Mouse (Mus musculus) small intestine, adult 2 months (tissue): ENCODE measurements around the gene Gm572. TPM values are rescaled to one million over a fixed set of nuclear protein-coding genes. Genes with fewer than 3 reads are reported as not detected.

Source experiments
- H3K27ac ChIP-seq: fragments of 200-500 bp; 2 replicates; pipeline ENCODE4 v1.5.1; 2012; ENCODE audit warnings: low read depth, low read length, control low read depth, inconsistent platforms; ENCODE audit not compliant: insufficient read depth
- H3K27me3 ChIP-seq: fragments of 200-500 bp; 2 replicates; pipeline ENCODE4 v1.6.1; 2012; ENCODE audit warnings: mild to moderate bottlenecking, moderate library complexity, low read length, inconsistent platforms; ENCODE audit not compliant: control insufficient read depth, insufficient read depth
- H3K36me3 ChIP-seq: fragments of 200-500 bp; 2 replicates; pipeline ENCODE4 v1.6.1; 2012; ENCODE audit warnings: mild to moderate bottlenecking, low read length, control low read depth, inconsistent platforms; ENCODE audit not compliant: control insufficient read depth, insufficient read depth
- H3K4me1 ChIP-seq: fragments of 200-500 bp; 2 replicates; pipeline ENCODE4 v1.6.1; 2012; ENCODE audit warnings: low read length, inconsistent platforms, mixed read lengths; ENCODE audit not compliant: control insufficient read depth, insufficient read depth, insufficient read length
- H3K4me3 ChIP-seq: fragments of 200-500 bp; 2 replicates; pipeline ENCODE4 v1.5.1; 2012; ENCODE audit warnings: low read depth, mild to moderate bottlenecking, control low read depth, inconsistent platforms, low read length, moderate library complexity
- CTCF ChIP-seq: fragments of 200-500 bp; IDR thresholded peaks from 2 replicates; pipeline ENCODE4 v1.5.1; 2012; ENCODE audit warnings: low read depth, mild to moderate bottlenecking, control low read depth, inconsistent platforms, low read length, moderate library complexity, mixed read lengths; ENCODE audit not compliant: insufficient replicate concordance, insufficient read length; ENCODE audit errors: extremely low read depth
- POLR2A ChIP-seq: fragments of 200-500 bp; IDR thresholded peaks from 2 replicates; pipeline ENCODE4 v1.6.1; 2012; ENCODE audit warnings: low read depth, mild to moderate bottlenecking, control low read depth, inconsistent platforms, low read length, moderate library complexity
- WGBS: fragments of 180-500 bp; shearing (Covaris S2); methylation state at CpG from one replicate; pipeline ENCODE4 v1.1.7; 2018; 5-methylcytosine and 5-hydroxymethylcytosine counted together
- polyA plus RNA-seq: library from polyadenylated mRNA; depleted of rRNA; stranded (reverse); fragments of >200 nt; gene quantifications from 2 replicates; pipeline ENCODE4 v1.2.3, GENCODE M21; 2012

Gene Gm572
- polyA plus RNA-seq, 1 experiment, result 0.08 TPM

DNA sequence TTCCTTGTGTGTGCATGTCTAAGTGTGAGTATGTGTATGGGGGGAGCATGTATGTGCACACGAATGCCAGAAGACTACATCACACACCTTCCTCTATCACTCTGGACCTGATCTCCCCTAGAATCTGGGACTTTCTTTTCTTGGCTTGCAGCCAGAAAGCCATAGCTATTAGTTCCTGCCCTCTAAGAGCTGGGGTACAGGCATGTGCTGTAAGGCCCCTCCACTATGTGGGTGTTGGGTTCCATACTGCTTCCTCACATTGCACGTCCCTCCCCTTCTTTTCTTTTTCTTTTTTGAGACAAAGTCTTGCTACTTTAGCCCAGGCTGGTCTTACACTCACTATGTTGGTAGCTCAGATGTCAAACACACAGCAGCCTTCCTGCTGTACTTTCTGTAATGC is 7.8 kb upstream of the Gm572 start:
- no peak overlapping the region for H3K27ac ChIP-seq
- no peaks in the 10 kb centered on the region for H3K36me3 ChIP-seq
- no peaks in the 10 kb centered on the region for H3K27me3 ChIP-seq
- peaks cover 12% of the 10 kb centered on the region; the same call in 1 of the 2 replicates for H3K4me1 ChIP-seq
- no peak overlapping the region for H3K4me3 ChIP-seq
- WGBS, result 77% methylated on average over 2 of the region's 2 CpGs
- TF ChIP-seq POLR2A (no peak), CTCF (no peak)

GRCm38 (mm10) chr4:148638302-148638701 is 4.8 kb upstream of the Gm572 start:
- H3K27me3 ChIP-seq, result no peaks in the 10 kb centered on the region
- peaks cover 12% of the 10 kb centered on the region; the same call in 1 of the 2 replicates for H3K4me1 ChIP-seq
- no peak overlapping the region for H3K4me3 ChIP-seq
- no peak for TF ChIP-seq POLR2A
- no peak for TF ChIP-seq CTCF
- H3K27ac ChIP-seq, result no peak overlapping the region
- H3K36me3 ChIP-seq, result no peaks in the 10 kb centered on the region
- 23% methylated on average over 9 of the region's 9 CpGs for WGBS

- Histone ChIP-seq H3K36me3 (no peaks in the 10 kb centered on the region), H3K27me3 (no peaks in the 10 kb centered on the region), H3K4me3 (no peak overlapping the region), H3K4me1 (peaks cover 15% of the 10 kb centered on the region), H3K27ac (peak overlapping the region; percentile 87)
- TF ChIP-seq CTCF (no peak), POLR2A (peak; percentile 13; the same call in 1 of the 2 replicates)
- 32% methylated on average over 2 of the region's 2 CpGs for WGBS
Observed at GRCm38 (mm10) chr4:148639455-148639854, 3.7 kb upstream of the Gm572 start.

GRCm38 (mm10) chr4:148641121-148641520 is 2.0 kb upstream of the Gm572 start:
- Histone ChIP-seq H3K27me3 (no peaks in the 10 kb centered on the region), H3K4me3 (no peak overlapping the region), H3K4me1 (peaks cover 15% of the 10 kb centered on the region), H3K27ac (no peak overlapping the region), H3K36me3 (no peaks in the 10 kb centered on the region)
- TF ChIP-seq POLR2A, result no peak
- TF ChIP-seq CTCF, result no peak
- WGBS, result 86% methylated on average over 5 of the region's 5 CpGs

- Histone ChIP-seq H3K27ac (0 out of 2 replicates have a peak overlapping the region, but pooled peaks have one; percentile 2), H3K36me3 (no peaks in the 10 kb centered on the region), H3K27me3 (no peaks in the 10 kb centered on the region), H3K4me1 (peaks cover 13% of the 10 kb centered on the region), H3K4me3 (peak overlapping the region; percentile 33)
- 5% methylated on average over 9 of the region's 9 CpGs for WGBS
- no peak for TF ChIP-seq POLR2A
- peak; percentile 93; the same call in 1 of the 2 replicates for TF ChIP-seq CTCF
Observed at GRCm38 (mm10) chr4:148644157-148644511, 1.0 kb downstream of the Gm572 start.

DNA sequence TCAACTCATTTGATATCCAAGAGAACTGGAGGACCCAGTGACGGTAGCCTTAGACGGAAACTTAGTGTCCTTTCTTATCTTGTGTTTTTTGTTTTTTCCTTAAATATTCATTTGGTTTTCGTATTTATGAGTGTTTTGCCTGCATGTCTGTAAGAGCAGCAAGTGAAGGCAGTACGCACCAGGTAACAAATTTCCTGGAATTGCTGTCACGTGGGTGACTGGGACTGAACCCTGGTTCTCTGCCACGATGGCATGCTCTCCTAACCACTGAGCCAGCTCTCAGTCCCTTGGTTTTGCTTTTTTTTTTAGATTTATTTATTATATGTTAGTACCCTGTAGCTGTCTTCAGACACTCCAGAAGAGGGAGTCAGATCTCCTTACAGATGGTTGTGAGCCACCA is 1.8 kb downstream of the Gm572 start:
- Histone ChIP-seq H3K36me3 (no peaks in the 10 kb centered on the region), H3K27ac (no peak overlapping the region), H3K4me3 (no peak overlapping the region), H3K27me3 (no peaks in the 10 kb centered on the region), H3K4me1 (peaks cover 11% of the 10 kb centered on the region)
- TF ChIP-seq POLR2A, result no peak
- no peak for TF ChIP-seq CTCF
- 88% methylated on average over 6 of the region's 6 CpGs for WGBS

DNA sequence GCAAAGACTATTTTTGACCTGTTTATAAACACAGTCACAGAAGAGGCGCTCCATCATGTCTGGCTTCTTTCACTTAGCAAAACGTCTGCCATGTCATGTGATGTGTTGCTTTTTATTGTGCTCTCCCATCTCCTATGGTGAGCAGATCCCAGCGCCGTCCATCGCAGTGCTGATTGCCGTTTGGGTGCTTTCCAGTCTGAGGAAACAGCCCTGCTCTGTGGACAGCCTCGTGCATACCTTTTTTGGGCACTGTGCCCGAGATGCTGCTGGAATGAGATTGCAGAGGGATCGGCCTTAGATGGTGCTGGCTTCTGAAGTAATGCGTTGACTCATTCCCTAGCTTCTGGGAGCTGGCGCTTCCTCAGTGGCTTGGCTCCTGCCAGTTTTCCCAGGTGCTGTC is 3.5 kb downstream of the Gm572 start:
- Histone ChIP-seq H3K27ac (no peak overlapping the region), H3K4me3 (no peak overlapping the region), H3K27me3 (no peaks in the 10 kb centered on the region), H3K36me3 (no peaks in the 10 kb centered on the region), H3K4me1 (peaks cover 17% of the 10 kb centered on the region)
- 13% methylated on average over 11 of the region's 11 CpGs for WGBS
- TF ChIP-seq POLR2A (no peak), CTCF (no peak)
